Mouse (Mus musculus) thymus, adult 2 months (tissue): ENCODE data around the gene Slc39a10.

Experiments used
- CTCF ChIP-seq: fragments of 200-500 bp; IDR thresholded peaks from 2 replicates; pipeline ENCODE4 v1.5.1; 2012; ENCODE audit warnings: mild to moderate bottlenecking, control low read depth, low read length, moderate library complexity, borderline replicate concordance; ENCODE audit not compliant: control insufficient read depth, poor library complexity, insufficient read depth; ENCODE audit errors: extremely low read depth
- POLR2A ChIP-seq: fragments of 200-500 bp; IDR thresholded peaks from 2 replicates; pipeline ENCODE4 v1.6.1; 2012; ENCODE audit warnings: mild to moderate bottlenecking, low read length, control low read depth, moderate library complexity; ENCODE audit not compliant: control insufficient read depth, poor library complexity, insufficient read depth; ENCODE audit errors: extremely low read depth

GRCm38 (mm10) chr1:46856498-46856897 is 36.2 kb downstream of the Slc39a10 start:
- no peak for TF ChIP-seq CTCF
- TF ChIP-seq POLR2A = no peak
